Mouse (Mus musculus) neutrophil, adult 5-6 weeks (primary cell): ENCODE results near the gene Nos1. TPM values are rescaled to one million over a fixed set of nuclear protein-coding genes. Genes with fewer than 3 reads are reported as not detected.

Source experiments
- ATAC-seq: fragments of 151-379, 151-347 bp; 2 replicates; pipeline ENCODE4 v1.8.0; 2017; ENCODE audit warnings: mild to moderate bottlenecking, moderate TSS enrichment; ENCODE audit not compliant: insufficient number of reproducible peaks, poor library complexity, low FRiP score, severe bottlenecking; ENCODE audit errors: extremely low read depth
- total RNA-seq: library from RNA; stranded (forward); fragments of 200-1000 nt; gene quantifications from 2 replicates; pipeline ENCODE4 v1.2.3, GENCODE M21; 2017

Nos1 gene
- total RNA-seq, 1 experiment from 2014 or later: not detected

DNA sequence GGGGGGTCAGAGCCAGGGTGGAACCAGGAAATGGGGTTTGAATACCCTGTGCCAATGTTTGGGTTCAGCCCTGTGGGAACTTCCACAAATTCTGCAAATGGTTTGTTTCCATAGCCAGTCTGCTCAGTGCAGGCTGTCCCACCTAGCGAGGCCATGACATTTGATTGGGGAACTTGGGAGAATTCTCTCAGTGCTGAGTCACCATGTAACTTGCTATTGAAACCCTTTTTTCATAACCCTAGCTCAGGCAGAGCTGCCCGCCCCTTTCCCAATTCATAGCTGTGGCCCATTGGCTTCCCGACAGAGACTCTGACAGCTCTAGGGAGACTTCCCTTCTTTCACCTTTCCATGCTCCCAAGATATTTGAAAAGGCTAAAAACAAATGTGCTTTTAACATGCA is 107.3 kb downstream of the Nos1 start:
- ATAC-seq: no peak

DNA sequence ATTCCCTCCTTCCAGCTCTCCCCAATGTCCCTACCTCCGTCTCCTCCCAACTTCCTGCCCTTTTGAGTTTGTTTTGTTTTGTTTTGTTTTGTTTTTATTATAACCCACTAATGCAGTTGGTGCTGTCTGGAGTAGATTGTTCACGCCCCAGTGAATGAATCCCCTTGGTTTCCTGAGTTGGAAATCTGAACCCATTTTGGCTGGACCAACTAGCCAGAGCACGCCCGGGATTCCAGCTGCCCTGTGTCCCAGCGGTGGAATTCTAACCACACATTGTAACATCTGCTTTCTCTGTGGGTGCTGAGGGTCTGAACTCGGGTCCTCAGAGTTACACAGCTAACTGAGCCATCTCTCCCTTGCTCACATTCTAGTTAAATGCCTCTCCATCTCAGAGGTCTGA is 108.1 kb downstream of the Nos1 start:
- no peak for ATAC-seq

DNA sequence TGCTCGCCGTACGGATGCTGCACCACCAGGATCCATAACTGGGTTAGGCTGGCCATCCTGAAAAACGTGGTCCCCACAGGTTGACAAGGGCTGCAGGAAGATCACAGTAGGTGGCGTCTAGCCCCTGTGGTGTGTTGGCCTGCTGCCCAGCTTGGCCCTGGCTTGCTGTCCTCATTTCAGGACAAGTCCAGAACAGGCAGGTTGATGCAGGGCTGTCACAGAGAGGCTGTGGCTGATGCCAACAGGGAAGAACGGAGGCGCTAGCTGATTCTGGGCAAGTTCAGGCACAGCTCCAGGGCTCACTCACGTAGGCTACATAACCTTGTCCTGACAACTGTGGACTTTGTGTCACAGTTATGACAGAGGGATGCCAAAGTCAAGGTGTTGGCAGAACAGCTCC is 108.7 kb downstream of the Nos1 start:
- no peak for ATAC-seq

DNA sequence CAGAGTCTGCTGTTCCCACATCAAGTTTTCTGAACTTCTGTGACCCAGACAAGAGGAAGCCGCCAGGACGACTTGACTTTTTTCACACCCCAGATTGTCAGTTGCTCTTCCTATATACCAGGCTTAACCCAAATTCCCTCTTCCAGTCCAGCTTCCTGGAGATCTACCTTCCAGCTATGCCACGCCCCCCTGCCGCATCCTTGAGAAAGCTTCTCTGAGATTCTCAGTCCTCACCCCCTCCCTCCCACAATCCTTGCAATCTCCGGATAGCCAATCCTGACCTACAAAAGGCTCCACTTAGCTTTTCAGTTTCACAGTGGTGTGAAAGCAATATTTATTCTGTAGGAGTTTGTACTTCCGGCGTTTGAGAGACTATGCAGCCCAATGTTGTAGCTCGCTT is 110.0 kb downstream of the Nos1 start:
- no peak for ATAC-seq

DNA sequence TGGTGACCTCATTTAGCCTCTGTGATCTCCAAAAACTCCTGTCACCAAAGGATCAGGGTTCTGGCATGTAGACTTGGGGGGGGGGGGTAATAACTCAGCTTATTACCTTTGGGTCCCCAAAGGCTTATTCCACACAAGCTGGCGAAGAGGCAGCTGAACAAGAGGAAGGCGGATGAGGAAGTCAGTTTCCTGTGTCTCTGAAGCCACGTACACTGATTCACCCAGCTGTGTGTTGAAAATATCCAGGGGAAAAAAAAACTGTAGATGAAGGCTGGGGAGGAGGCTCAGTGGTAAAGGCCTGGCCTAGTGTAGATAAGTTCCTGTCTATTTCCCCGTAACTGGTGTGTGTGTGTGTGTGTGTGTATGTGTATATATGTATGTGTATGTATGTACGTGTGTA is 110.7 kb downstream of the Nos1 start:
- no peak for ATAC-seq

DNA sequence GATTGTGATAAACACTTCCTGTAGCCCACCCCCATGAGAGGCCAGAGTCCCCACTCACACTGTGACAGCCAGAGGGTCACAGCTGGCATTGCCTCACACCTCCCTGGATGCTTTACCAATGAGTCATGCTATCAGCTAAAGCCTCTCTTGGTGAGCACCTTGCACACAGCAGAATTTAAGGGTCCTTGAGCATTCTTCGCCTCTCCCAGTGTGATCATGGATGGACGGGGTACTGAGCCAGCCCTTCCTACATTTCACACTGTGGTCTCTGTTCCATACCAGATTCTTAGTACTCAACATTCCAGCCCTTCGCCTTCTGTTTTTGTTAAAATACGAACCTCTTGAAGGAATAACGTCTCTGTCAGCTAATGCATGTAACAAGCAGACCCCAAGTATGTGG is 113.2 kb downstream of the Nos1 start:
- no peak for ATAC-seq

DNA sequence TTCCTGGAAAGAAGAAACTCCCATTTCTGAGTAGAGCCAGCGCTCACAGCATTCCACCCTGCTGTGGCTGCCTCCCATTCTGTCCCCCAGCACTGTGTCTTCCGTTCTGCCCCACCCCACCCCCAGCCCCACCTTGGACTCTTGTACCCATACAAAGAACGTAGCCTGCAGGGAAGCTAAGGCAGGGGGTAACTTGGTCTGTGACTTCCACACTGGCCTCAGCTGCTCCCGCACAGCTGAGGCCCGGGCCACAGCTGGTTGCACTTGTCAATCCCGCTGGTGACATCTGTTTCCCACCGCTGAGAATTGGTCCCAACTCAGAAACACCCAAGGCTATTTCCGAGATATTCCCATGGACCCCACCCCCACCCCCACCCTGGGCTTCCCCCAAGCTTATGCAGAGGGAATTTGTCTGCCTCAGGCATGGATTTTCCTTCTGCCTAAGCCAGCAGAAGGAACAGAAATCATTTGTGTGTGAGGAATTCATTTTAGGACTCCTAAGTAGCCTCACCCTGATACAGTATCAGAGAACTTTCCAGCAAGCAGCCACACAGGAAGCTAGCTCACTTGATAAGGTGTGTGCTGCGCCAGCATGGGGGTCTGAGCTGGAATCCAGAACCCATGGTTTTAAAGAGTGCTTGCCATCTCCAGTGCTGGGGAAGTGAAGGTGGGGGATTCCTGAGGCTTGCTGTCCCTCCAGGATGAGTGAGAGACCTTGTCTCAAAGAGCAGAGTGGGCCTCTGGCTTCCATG is 117.4 kb downstream of the Nos1 start:
- no peak for ATAC-seq

DNA sequence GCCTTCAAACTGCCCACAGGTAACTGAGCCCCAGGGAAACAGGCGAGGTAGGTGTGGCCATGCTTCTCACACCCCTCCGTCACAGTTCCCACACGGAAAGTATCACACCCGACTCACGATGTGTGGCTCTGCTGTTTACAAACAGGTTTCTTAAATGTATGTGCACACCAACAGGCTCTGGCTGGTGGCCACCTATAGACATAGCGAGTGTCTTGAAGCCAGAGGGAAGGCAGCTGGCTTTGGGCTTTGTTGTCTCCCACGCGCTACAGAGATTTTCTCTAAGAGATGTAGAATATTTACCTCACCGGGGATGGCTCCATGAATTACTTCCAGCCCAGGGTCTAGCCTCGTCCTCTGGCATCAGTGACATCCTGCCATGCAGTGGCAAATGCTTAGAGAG is 118.5 kb downstream of the Nos1 start:
- no peak for ATAC-seq

DNA sequence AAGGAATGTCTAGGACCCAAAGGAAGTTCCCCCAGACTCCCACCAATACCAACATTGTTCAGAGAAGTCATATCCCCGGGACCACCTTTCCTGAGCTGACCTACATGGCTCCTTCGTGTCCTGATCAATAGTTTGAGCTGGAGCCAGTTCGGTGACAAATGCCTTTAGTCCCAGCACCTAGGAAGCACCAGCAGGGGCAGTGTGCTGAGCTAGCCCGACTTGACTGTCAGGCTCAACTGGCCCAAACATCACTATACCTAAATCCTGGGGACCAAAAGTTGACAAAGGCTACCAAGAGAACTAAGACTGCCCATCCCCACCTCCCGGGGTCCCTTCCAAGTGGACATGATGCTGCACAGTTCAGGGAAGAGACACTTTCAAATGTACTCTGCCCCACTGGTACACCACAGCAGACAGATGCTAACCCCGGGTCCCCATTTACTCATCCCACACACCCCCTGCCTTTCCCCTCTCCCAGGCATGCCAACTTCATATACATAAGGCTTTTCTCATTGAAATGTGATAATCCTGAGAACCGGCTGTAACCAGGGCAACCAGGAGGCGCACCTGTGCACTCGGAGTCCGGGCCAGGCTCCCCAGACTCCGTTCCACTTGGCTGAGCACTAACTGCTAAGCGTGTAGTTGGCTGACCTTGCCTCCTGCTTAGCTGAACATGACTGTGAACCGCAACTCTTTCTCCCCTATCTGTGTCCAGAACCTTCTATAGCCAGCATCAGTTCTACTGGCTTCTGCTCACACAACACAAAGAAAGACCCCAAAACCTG is 120.3 kb downstream of the Nos1 start:
- ATAC-seq: no peak

DNA sequence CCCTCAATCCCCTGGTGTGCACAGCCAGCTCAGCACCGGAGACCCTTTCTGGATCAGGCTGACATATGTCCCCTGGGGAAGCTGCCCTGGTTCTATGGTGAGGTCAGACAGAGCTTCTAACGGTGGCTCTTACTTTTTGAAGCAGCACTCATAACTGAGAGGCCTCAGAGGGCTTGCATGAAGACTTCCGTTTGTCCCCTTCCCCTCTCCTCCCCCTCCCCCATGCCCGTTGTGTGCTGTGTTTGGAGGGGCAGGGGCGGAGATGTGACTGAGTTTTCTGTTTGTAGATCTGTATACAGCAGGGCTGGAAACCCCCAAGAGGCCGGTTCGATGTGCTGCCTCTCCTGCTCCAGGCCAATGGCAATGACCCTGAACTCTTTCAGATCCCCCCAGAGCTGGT is 122.7 kb downstream of the Nos1 start:
- ATAC-seq: no peak

DNA sequence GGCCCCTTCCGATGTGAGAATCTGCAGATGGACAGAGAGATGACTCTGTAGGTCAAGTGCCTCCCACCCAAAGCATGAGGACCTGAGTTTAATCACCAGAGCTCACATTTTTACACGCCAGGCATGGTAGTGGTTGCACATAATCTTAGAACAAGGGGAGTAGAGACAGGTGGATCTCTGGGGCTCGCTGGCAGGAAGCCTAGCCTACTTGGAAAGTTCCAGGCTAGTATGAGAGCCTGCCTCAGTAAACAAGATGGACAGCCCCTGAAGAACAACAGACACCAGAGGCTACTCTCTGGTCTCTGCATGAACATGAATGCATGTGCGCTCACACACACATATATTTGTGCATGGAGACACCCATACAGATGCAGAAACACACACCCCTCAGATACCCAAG is 124.9 kb downstream of the Nos1 start:
- ATAC-seq: no peak

DNA sequence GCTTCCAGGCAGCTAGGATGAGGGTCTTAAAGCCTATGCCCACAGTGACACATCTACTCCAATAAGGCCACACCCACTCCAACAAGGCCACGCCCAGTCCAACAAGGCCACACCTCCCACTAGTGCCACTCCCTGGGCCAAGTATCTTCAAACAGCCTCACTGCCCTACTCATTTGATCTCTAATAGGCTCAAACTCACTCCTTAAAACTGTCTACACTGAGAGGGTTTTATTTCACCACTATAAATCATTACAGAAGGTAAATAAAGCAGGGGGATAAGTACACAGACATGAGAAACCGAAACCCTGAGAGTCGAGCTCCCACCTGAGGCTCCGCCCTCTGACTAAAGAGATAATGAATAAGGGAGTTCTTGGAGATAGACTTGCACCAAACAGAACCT is 128.7 kb downstream of the Nos1 start:
- ATAC-seq: no peak

DNA sequence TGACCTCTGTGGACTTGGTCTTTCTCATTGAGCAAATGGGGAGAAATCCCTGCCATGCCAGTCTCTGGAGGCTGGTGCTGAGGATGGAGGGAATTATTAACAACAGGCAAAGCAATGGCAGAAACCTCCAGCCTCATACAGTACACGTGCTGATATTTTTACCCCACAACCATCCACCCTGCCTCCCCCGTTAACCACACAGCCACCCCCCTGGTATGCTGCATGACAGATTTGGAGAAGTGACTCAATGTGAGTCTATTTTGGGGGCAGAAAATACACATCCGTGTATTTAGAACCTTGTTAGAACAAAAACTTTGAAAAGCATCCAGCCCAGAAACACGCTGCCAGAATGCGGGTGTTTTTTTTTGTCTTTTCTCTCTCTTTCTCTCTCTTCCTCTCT is 135.5 kb downstream of the Nos1 start:
- ATAC-seq: no peak

DNA sequence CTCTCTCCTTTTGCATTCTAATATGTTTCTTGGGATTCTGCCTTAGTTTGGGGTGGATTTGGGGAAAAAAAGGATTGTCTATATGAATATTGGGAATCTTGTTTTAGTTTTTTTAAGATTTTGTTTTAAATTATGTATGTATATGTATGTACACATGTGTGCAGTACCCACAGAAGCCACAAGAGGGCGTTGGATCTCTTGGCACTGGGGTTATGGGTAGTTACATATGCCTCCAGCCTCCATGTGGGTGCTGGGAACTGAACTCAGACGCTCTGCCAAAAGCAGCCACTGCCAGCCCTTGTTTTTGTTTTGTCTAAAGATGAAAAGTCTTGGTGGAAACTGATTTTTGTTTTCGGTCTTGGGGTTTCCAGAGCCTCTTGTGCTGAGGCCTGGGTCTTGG is 136.1 kb downstream of the Nos1 start:
- no peak for ATAC-seq

DNA sequence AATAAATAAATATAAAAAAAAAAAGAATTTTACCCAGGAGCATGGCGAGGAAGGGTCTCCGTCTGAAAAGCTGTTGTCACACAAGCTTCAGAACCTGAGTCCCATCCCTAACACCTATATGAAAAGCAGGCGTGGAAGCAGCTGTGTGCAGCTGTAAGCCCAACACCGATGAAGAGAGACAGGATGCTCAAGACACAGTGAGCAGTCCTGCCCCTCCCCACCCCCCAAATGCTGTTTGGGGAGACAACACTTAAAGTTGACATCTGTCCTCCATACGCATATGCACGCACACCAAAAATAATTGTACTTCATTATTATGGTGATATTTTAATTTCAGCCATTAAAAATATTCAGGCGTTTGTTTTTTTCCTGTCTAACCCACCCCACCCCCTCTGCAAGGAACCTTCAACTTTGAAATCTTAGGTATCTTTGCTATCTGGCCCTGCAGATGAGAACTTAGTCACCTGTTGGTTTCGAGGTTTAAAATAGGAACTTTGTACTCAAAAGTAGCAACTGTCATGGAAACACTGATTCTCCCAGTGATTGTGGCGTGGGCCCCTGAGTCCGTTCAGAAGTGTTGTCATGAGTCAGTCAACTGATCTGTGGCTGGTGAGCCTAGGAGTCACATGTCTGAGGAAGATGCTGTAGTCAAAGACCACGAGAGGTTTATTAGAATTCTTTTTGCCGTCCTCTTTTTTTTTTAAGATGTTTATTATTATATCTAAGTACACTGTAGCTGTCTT is 141.1 kb downstream of the Nos1 start:
- no peak for ATAC-seq

DNA sequence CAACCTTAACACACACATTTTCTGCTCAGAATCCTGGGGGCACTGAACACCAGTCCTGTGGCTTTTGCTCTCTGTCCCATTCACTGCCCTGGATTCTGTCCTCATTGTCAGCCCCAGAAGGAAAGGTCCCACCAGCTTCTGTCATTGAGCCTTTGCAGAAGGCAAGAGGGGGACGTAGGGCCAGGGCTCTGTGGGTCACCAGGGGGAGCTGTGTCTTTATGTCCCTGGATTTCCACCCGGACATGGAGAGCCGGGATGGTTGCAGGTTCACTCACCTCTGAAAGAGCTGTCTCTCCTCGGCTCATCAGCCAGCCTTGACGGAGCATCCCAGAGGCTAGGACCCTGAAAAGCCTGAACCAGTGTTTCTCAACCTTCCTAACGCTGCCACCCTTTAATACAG is 142.9 kb downstream of the Nos1 start:
- no peak for ATAC-seq

DNA sequence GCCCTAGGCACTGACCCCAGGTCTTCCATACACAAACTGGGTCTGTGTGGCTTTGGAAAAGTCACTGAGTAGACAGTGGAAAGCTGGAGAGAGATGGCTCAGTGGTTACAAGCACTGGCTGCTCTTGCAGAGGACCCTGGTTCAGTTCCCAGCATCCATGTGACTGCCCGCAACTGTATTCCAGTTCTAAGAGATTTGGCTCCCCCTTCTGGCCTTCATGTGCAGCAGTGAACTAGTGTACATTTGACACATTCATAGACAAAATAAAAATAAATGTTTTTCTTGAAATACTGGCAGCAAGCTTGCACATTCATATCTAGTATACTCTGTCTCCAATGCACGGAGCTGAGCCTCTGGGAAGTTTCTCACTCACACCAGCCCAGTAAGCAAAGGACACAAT is 147.7 kb downstream of the Nos1 start:
- no peak for ATAC-seq

DNA sequence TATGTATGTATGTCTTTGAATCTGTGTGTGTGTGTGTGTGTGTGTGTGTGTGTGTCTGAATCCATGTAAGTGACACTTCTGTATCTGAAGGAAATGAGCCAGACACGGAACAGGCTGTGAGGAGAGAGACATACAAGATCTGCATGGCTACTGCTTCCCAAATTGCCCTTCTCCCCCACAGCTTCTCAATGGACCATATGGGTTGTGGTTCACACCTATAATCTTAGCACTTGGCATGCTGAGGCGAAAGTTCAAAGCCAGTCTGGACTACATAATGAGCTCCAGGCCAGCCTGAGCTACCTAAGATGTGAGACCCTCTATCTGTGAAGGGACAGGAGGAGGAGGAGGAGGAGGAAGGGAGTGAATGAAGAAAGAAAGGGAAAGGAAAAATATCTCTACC is 151.4 kb downstream of the Nos1 start:
- ATAC-seq: no peak

DNA sequence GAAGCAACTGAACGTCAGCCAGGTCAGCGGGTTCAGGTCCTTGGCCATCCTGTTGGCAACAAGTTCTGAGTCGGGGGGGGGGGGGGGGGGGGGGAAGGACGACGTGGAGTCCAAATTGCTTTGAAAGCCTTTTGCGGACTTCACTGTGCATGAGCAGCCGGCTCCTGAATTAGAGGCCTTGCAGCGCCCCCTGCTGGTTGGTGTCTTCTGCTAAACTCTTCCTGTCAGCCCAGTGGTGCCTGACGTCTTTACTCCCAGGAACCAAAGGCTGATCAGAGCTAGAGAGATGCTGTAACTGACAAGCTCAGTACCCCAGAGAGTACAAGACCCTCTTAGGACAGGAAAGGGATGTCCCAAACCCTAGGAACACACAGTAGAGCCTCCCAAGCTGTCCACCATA is 152.0 kb downstream of the Nos1 start:
- no peak for ATAC-seq

DNA sequence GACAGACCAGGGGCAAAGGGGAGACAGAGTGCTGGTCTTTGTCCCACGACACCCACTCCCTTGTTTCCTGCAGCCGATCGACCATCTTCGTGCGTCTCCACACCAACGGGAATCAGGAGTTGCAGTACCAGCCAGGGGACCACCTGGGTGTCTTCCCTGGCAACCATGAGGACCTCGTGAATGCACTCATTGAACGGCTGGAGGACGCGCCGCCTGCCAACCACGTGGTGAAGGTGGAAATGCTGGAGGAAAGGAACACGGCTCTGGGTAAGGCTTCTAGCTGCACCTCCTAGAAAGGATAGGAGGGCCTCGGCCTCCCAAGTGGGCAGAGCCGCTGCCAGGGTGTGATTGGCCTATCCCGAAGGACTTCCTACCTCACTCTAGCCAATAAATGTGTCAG is 155.5 kb downstream of the Nos1 start:
- ATAC-seq: no peak
